Mouse (Mus musculus): ENCODE data around the gene Camta1.
A peak's percentile ranks its signal among the peaks of the same experiment; 100 is the strongest.
"Not testable (repeated sequence)": the region's sequence is repeated elsewhere in the genome, so short reads cannot be mapped to it uniquely, and the experiment has no call there.

Camta1 gene

DNA sequence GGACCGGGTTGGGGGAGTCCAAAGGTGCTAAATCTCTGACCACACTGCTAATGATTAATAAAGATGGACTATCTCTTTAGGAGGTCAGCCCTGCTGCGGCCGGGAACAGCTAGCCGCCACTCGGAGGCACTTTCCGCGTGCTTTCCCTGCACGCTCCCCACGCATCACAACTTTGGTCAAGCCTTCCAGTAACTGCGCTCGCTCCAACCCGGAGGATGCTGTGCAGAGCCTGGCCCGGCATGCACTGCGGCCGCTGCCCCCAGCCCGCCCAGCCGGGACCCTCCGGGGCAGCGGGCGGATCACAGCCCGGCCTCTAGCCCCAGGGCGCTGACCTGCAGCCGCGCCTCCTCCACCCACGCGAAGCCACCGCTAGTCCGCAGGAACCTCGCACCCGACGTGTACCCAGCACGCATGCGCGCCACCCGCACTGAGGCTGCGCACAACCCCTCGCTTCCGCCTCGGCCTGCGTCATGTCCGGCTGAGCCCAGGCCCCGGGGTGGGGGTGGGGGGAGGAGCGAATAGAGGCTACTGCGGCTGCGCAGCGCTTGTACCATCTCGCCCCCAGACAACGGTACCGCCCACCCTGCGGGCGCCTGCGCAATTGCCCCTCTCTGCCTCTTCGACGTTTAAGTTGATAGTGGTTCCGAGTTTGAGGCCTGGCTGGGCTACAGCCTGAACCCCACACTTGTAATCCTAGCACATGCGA, 952.1 kb downstream of the Camta1 start:
- DNase-seq = peak; percentile 99

GRCm38 (mm10) chr4:150908512-150908911, 953.2 kb downstream of the Camta1 start:
- peak; percentile 37 for DNase-seq

GRCm38 (mm10) chr4:150907099-150907498, 954.6 kb downstream of the Camta1 start:
- DNase-seq = no peak

- DNase-seq = no peak
These were observed 958.5 kb downstream of the Camta1 start for GRCm38 (mm10) chr4:150903091-150903742.

GRCm38 (mm10) chr4:150902062-150902461, 959.6 kb downstream of the Camta1 start:
- DNase-seq = no peak

DNA sequence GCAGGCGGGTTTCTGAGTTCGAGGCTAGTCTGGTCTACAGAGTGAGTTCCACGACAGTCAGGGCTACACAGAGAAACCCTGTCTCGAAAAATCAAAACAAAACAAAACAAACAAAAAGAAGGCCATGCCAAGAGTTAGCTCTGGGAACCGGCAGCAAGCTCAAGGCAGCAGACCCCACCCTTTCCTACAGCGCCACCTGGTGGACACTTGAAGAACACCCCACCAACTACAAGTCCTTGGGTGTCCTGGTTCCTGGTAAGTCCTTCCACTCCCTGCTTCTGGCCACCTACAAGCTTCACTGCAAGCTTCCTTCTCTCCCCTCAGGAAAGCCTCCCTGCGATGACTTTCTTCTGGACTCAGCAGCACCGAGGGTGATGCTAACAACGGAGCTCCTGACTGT, 960.0 kb downstream of the Camta1 start:
- DNase-seq = peak; percentile 84

GRCm38 (mm10) chr4:150900486-150900885, 961.2 kb downstream of the Camta1 start:
- DNase-seq = no peak

DNA sequence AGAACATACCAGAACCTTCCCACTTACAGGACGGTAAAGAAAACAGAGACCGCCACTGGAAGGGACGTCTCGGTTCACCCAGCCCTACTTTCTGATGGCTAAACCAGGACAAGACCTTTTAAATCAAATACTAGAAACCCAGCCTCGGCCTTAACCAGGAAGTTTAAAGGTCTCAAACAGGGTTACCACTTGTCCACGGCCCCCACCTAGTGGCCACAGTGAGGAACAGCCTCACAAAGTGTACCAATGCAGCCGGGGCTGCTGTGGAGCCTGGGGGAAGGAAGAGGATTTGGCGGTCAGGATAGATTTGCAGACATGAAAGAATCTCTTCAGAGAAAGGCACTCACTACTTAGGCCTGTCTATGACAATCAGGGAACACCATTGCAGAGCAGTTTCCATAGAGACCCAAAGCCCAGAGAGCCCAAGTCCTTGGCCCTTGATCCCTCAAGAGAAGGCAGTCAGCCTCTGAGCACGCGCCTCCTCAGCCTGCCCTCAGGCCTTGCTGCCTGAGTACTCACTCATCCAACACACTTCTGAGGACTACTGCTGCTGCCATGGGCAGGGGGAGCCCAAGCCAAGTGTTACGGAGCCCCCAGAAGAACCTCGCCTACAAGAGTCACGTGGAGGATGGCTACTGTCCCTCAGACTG, 962.8 kb downstream of the Camta1 start:
- peak; percentile 54 for DNase-seq

- peak; percentile 5 for DNase-seq
These were observed 964.6 kb downstream of the Camta1 start for GRCm38 (mm10) chr4:150896896-150897624.

DNA sequence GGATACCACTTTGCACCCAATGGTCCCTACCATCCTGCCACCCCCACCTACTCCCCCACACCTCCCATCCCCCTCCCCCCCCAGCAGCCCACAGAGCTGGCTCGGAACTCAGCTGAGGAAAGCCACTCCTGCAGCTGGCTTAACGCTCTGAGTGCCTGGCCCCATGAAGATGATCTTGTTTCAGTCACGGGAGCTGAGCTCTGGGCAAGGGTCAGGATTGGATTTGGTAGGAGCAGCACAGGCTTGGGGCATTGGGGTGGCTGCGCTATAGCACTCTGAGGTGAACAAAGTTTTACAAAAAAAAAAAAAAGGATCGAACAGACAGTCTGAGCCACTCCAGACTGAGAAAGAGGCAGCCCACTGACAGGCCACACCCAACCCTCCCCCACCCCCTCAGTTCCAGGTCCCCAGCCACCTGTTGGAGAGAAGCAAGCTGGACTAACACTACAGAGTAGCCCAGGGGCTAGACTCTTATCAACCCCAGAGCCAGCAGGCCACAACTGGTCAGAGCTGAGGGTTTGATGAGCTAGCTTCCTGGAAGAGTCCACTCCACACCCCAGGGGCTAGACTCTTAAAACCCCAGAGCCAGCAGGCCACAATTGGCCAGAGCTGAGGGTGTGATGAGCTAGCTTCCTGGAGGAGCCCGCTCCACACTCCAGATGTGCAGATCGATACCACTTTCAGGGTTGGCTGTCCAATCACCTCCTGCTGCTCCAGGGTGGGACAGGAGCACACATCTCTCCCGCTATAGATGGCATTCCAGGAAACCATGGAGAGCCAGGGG, 966.8 kb downstream of the Camta1 start:
- peak; percentile 1 for DNase-seq

GRCm38 (mm10) chr4:150891308-150891707, 970.4 kb downstream of the Camta1 start:
- DNase-seq = no peak

- DNase-seq = peak; percentile 16
These were observed 971.7 kb downstream of the Camta1 start for GRCm38 (mm10) chr4:150889955-150890315.

GRCm38 (mm10) chr4:150889273-150889954, 972.3 kb downstream of the Camta1 start:
- peak; percentile 5 for DNase-seq

DNA sequence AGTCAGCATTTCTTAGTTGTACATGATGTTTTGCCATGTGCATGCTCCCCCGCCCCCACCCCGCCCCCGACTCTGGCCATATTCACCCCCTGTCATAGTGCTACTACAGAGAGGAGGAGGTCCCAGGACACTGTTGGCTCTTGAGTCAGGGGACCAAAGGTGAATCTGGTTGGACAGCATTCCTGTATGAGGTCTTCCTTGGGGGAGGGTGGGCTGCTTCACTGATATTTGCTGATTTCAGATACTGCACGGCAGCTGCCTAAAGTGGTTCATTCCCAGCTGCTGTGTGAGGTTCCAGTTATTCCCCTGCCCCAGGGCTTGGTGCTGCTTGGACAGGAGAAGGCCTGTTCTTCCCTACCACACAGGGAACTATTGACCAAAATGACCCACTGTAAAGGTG, 973.2 kb downstream of the Camta1 start:
- DNase-seq = no peak

GRCm38 (mm10) chr4:150887903-150888302, 973.8 kb downstream of the Camta1 start:
- no peak for DNase-seq

DNA sequence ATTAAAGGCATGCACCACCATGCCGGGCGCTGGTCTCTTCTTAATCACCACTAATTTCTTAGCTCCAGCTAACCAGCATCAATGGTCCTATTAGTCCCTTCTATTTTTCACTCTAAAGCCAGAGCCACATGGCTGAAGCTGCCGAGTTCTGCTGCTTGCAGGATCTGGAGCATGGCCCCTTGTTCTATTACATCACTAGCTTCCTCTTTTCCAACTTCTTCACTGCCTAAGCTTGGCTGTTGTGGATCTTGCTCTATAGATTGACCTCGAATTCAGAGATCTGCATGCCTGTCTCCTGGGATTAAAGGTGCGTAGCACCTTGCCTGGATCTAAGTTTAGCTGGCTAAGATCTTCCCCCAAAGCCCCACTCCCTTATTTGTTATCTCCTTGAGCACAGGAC, 979.0 kb downstream of the Camta1 start:
- no peak for DNase-seq

DNA sequence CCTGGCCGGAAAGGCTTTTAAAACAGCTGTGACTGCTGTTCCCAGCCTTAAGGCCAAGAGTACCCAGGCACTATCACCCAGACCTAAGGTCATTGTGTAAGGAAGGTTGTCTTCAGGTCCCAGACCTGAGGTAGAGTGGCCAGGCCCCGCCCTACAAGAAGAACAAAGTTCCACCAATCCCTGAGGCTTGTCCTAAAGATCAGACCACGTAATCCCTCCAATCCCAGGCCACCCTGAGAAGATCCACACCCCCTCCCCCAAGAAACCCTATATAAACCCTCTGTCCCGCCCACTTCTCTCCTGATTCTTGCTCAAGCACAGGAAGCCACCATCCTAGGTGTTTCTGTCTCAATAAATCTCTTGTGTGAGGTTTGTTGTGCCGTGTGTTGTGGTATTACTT, 981.3 kb downstream of the Camta1 start:
- DNase-seq = no peak

- no peak for DNase-seq
These were observed 982.0 kb downstream of the Camta1 start for GRCm38 (mm10) chr4:150879631-150880030.

- DNase-seq = no peak
These were observed 986.3 kb downstream of the Camta1 start for GRCm38 (mm10) chr4:150875393-150875792.

- not testable (repeated sequence) for DNase-seq
These were observed 987.3 kb downstream of the Camta1 start for GRCm38 (mm10) chr4:150874416-150874815.

DNA sequence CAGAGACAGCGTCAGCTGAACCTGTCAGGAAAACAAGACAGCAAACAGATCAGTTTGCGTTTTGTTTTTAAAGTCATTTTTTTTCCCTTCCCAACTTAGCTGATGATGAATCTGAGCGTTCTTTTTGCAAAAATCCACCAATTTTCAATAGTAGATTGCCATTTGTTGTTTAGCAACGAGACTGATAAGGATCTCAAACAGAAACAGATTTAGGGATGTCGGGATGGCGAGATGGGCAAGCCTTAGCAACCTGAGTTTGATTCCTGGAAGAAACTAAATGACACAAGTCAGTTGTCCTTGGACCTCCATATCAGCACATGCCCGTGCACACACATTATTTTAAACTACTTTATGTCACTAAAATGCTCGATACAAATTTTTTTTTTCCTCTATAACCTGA, 989.0 kb downstream of the Camta1 start:
- no peak for DNase-seq

DNA sequence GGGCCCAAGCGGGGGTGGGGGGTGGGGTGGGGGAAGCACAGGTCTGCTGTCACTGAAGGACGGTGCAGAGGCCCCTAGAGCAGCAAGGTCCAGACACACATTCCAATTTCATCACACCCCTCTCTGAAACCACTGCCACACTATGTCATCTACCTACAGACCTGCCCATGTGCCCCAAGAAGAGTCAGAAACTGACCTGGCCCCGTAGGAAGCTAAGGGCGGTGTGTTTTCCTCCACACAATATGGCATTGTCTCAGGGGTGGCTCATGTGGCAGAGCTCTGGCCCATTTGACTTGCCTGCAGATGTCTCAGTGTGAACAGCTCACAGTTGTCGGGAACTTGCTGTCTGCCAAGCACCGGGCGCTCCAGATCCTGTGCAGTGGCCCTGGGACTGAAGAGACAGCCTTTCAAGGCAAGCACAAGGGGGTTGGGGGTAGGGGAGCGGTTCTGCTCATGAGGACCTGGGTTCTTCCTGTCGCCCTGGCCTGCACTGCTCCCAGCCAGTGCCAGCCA, 989.5 kb downstream of the Camta1 start:
- peak; percentile 26 for DNase-seq
